Mouse (Mus musculus): Measurements from ENCODE around the gene Slc7a6os. TPM values are rescaled to one million over a fixed set of nuclear protein-coding genes. Genes with fewer than 3 reads are reported as not detected.

Slc7a6os gene
- polyA plus RNA-seq, 1 experiment: 1.2 TPM

GRCm38 (mm10) chr8:106165460-106165859, 45.3 kb downstream of the Slc7a6os start:
- Histone ChIP-seq H3K36me3 (ENCODE audit: control insufficient read depth) (peaks cover 22% of the 10 kb centered on the region), H3K9me3 (ENCODE audit: control insufficient read depth, low read length) (no peaks in the 10 kb centered on the region), H3K4me3 (replicated peaks) (no peak overlapping the region), H3K27me3 (ENCODE audit: control insufficient read depth) (peaks cover 36% of the 10 kb centered on the region), H3K4me1 (ENCODE audit: control insufficient read depth) (peaks cover 22% of the 10 kb centered on the region)
- no peak for TF ChIP-seq GATA1 (IDR thresholded peaks at IDR 0.05; ENCODE audit: low read length)
- TF ChIP-seq TAL1 (IDR thresholded peaks at IDR 0.05; ENCODE audit: low read length): no peak

GRCm38 (mm10) chr8:106163251-106163650, 47.5 kb downstream of the Slc7a6os start:
- TF ChIP-seq GATA1 (IDR thresholded peaks at IDR 0.05; ENCODE audit: low read length) (no peak), TAL1 (IDR thresholded peaks at IDR 0.05; ENCODE audit: low read length) (no peak)
- Histone ChIP-seq H3K36me3 (ENCODE audit: control insufficient read depth) (peaks cover 22% of the 10 kb centered on the region), H3K27me3 (ENCODE audit: control insufficient read depth) (peaks cover 17% of the 10 kb centered on the region), H3K4me1 (ENCODE audit: control insufficient read depth) (peaks cover 3% of the 10 kb centered on the region), H3K4me3 (replicated peaks) (no peak overlapping the region), H3K9me3 (ENCODE audit: control insufficient read depth, low read length) (no peaks in the 10 kb centered on the region)

- TF ChIP-seq TAL1 (IDR thresholded peaks at IDR 0.05; ENCODE audit: low read length): no peak
- TF ChIP-seq GATA1 (IDR thresholded peaks at IDR 0.05; ENCODE audit: low read length): no peak
- no peak overlapping the region for H3K4me3 ChIP-seq (replicated peaks)
- peaks cover 2% of the 10 kb centered on the region; the same call in 1 of the 2 replicates for H3K4me1 ChIP-seq (ENCODE audit: control insufficient read depth)
- no peaks in the 10 kb centered on the region for H3K27me3 ChIP-seq (ENCODE audit: control insufficient read depth)
- H3K36me3 ChIP-seq (ENCODE audit: control insufficient read depth): peaks cover 24% of the 10 kb centered on the region
- H3K9me3 ChIP-seq (ENCODE audit: control insufficient read depth, low read length): no peaks in the 10 kb centered on the region
Measured at GRCm38 (mm10) chr8:106159876-106160275, 50.9 kb downstream of the Slc7a6os start.

DNA sequence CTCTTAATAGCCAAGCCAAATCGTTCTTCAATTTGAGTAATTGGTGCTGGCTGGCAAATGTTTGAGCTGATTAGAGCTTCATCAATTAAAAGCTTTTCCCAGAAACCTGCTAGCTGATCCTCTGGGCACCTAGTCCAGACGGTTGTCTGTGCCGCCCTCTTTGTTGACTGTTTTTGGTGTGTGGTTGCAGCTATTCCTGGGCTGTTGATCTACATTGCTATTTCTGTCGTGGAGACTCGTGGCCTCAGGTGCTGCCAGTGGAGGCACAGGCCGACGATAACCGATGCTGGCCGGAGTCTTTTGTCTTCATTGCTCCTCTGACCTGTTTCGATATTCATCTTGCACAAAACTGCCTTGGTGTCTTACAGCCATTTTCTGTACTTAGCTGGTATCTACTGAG, 52.4 kb downstream of the Slc7a6os start:
- TF ChIP-seq TAL1 (IDR thresholded peaks at IDR 0.05; ENCODE audit: low read length) (no peak), GATA1 (IDR thresholded peaks at IDR 0.05; ENCODE audit: low read length) (no peak)
- H3K9me3 ChIP-seq (ENCODE audit: control insufficient read depth, low read length): no peaks in the 10 kb centered on the region
- H3K4me1 ChIP-seq (ENCODE audit: control insufficient read depth): peaks cover 7% of the 10 kb centered on the region
- no peak overlapping the region for H3K4me3 ChIP-seq (replicated peaks)
- H3K36me3 ChIP-seq (ENCODE audit: control insufficient read depth): peaks cover 21% of the 10 kb centered on the region
- no peaks in the 10 kb centered on the region for H3K27me3 ChIP-seq (ENCODE audit: control insufficient read depth)

GRCm38 (mm10) chr8:106157419-106157818, 53.3 kb downstream of the Slc7a6os start:
- TF ChIP-seq GATA1 (IDR thresholded peaks at IDR 0.05; ENCODE audit: low read length): no peak
- TF ChIP-seq TAL1 (IDR thresholded peaks at IDR 0.05; ENCODE audit: low read length): no peak
- peaks cover 12% of the 10 kb centered on the region for H3K36me3 ChIP-seq (ENCODE audit: control insufficient read depth)
- no peak overlapping the region for H3K4me3 ChIP-seq (replicated peaks)
- no peaks in the 10 kb centered on the region for H3K9me3 ChIP-seq (ENCODE audit: control insufficient read depth, low read length)
- H3K4me1 ChIP-seq (ENCODE audit: control insufficient read depth): peaks cover 16% of the 10 kb centered on the region
- no peaks in the 10 kb centered on the region for H3K27me3 ChIP-seq (ENCODE audit: control insufficient read depth)

DNA sequence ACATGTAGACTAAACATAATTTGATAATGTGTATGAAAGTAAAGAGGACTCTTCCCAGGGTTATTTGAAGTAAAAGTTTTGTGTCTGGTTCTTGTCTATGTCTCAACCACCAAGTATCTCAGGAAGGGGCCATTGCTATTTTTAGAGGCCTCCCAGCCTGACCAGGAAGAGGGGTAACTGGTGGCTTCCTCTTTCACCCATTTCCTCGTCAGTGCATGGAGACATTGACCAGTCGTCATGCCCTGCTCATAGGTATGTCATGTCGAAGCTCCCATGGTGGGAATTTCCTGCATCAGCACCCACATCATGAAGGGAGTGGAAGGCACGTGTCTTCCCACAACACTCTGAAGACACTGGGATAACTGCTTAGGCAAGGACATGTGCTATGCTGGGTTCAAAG, 57.9 kb downstream of the Slc7a6os start:
- Histone ChIP-seq H3K4me3 (replicated peaks) (no peak overlapping the region), H3K4me1 (ENCODE audit: control insufficient read depth) (peaks cover 45% of the 10 kb centered on the region), H3K36me3 (ENCODE audit: control insufficient read depth) (peaks cover 2% of the 10 kb centered on the region; the same call in 1 of the 2 replicates), H3K27me3 (ENCODE audit: control insufficient read depth) (no peaks in the 10 kb centered on the region), H3K9me3 (ENCODE audit: control insufficient read depth, low read length) (no peaks in the 10 kb centered on the region)
- no peak for TF ChIP-seq TAL1 (IDR thresholded peaks at IDR 0.05; ENCODE audit: low read length)
- TF ChIP-seq GATA1 (IDR thresholded peaks at IDR 0.05; ENCODE audit: low read length): no peak

GRCm38 (mm10) chr8:106151041-106151440, 59.7 kb downstream of the Slc7a6os start:
- Histone ChIP-seq H3K27me3 (ENCODE audit: control insufficient read depth) (no peaks in the 10 kb centered on the region), H3K36me3 (ENCODE audit: control insufficient read depth) (peaks cover 2% of the 10 kb centered on the region; the same call in 1 of the 2 replicates), H3K9me3 (ENCODE audit: control insufficient read depth, low read length) (no peaks in the 10 kb centered on the region), H3K4me3 (replicated peaks) (peak overlapping the region; percentile 75), H3K4me1 (ENCODE audit: control insufficient read depth) (peaks cover 43% of the 10 kb centered on the region)
- TF ChIP-seq GATA1 (IDR thresholded peaks at IDR 0.05; ENCODE audit: low read length) (no peak), TAL1 (IDR thresholded peaks at IDR 0.05; ENCODE audit: low read length) (no peak)

Other genes with a start within 250 kb of the Slc7a6os start
- gene Slc12a4, start 244.8 kb downstream of the Slc7a6os start, polyA plus RNA-seq (2012): 1.7 and 1.9 TPM in 2 replicates
- gene Dpep3, start 231.5 kb downstream of the Slc7a6os start, polyA plus RNA-seq (2012): not detected in 2 replicates
- 0.25 and 0.47 TPM in 2 replicates for gene Dus2, start 219.6 kb downstream of the Slc7a6os start, polyA plus RNA-seq (2012)
- gene Dpep2nb, start 205.0 kb downstream of the Slc7a6os start, polyA plus RNA-seq (2012): not detected in 2 replicates
- 0.74 and 1.1 TPM in 2 replicates for gene Ddx28, start 199.1 kb downstream of the Slc7a6os start, polyA plus RNA-seq (2012)
- 0.45 and 0.54 TPM in 2 replicates for gene Nfatc3, start 152.1 kb downstream of the Slc7a6os start, polyA plus RNA-seq (2012)
- 0.02 TPM in 1 of 2 replicates, not detected in the other for gene Esrp2, start 74.0 kb downstream of the Slc7a6os start, polyA plus RNA-seq (2012)
- gene Pla2g15, start 60.5 kb downstream of the Slc7a6os start, polyA plus RNA-seq (2012): 0.10 and 0.11 TPM in 2 replicates
- gene Slc7a6, start 42.1 kb downstream of the Slc7a6os start, polyA plus RNA-seq (2012): 0.03 and 0.06 TPM in 2 replicates
- 0.36 and 0.73 TPM in 2 replicates for gene Prmt7, start within 50 bp of the Slc7a6os start, polyA plus RNA-seq (2012)
- gene Smpd3, start 127.1 kb upstream of the Slc7a6os start, polyA plus RNA-seq (2012): not detected in 2 replicates
- 0.01 and 0.02 TPM in 2 replicates for gene Zfp90, start 204.4 kb upstream of the Slc7a6os start, polyA plus RNA-seq (2012)

Data from erythroblast, embryonic 14.5 days (primary cell).